Mouse (Mus musculus): ENCODE measurements around the gene Med4.

GRCm38 (mm10) chr14:73484366-73485110 is 25.3 kb upstream of the Med4 start:
- no peak for TF ChIP-seq ZC3H11A (IDR thresholded peaks at IDR 0.05; ENCODE audit: borderline replicate concordance, low read depth, low read length)
- no peak for TF ChIP-seq HCFC1 (IDR thresholded peaks at IDR 0.05; ENCODE audit: borderline replicate concordance, insufficient read depth, low read length)
- TF ChIP-seq ZNF384 (IDR thresholded peaks at IDR 0.05; ENCODE audit: low read depth, low read length): no peak
- TF ChIP-seq MAFK (IDR thresholded peaks at IDR 0.05; ENCODE audit: insufficient read depth, low read depth, low read length): no peak

All from ES-E14 (cell line).